Mouse (Mus musculus): Measurements from ENCODE around the gene Ncor2.

Ncor2 gene

GRCm38 (mm10) chr5:124969790-124970189, 209.2 kb downstream of the Ncor2 start:
- no peak for DNase-seq (ENCODE audit: low spot score in 2 of 2)
